Mouse (Mus musculus): ENCODE data around the gene Rpl41. TPM values are rescaled to one million over a fixed set of nuclear protein-coding genes. Genes with fewer than 3 reads are reported as not detected.

Rpl41 gene
- total and polyA plus RNA-seq, 2 experiments from 2014 or later: 617 to 2,108 TPM

DNA sequence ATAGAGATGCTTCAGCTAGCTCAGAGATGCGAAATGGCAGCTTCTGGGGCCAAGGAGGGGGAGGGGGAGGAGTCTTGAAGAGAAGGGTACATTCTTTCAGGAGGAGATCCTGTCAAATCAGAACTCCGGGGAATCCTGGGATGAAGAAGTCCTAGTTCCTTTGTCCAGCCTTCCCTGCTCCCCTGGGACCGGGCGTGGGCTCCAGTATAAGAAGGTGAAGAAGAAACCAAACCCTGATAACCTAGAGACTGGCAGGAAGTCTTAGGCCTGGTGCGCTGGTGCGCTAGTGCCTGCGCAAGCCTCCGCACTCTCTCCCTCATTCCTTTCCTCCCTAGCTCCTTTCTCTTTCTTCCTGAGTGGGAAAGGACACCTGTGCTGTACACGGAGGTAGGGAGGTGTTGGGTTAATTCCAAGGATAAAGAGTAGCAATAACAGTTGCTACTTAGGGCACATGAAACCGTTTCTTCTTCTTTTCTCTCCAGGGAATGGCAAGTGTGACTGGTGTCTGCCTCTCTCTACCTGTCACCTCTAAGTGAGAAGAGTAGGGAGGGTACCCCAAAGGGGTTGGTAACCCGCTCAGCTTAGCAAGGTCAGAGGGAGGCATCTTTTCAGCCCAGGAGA, 24.9 kb downstream of the Rpl41 start:
- ATAC-seq (ENCODE audit: insufficient read depth, low read depth) (no peak), DNase-seq (ENCODE audit: low spot score) (no peak)
- Histone ChIP-seq H3K4me3 (ENCODE audit: low read depth, low read length) (peak overlapping the region; percentile 93), H3K4me2 (ENCODE audit: low read depth, low read length) (peak overlapping the region; percentile 98), H3K4me1 (ENCODE audit: control insufficient read depth, insufficient read depth) (no peaks in the 10 kb centered on the region), H3K36me3 (replicated peaks; ENCODE audit: control insufficient read depth, insufficient read depth, low read length) (peaks cover 26% of the 10 kb centered on the region), H3K27ac (ENCODE audit: low read depth) (peak overlapping the region; percentile 87), H3K9ac (replicated peaks; ENCODE audit: low read depth, low read length) (peak overlapping the region; percentile 77; the same call in 1 of the 2 replicates), H3K27me3 (ENCODE audit: control insufficient read depth, insufficient read depth, low read length) (no peaks in the 10 kb centered on the region), H3K9me3 (replicated peaks; ENCODE audit: control insufficient read depth, low read length) (no peaks in the 10 kb centered on the region)
- WGBS: 39% methylated on average over 11 of the region's 11 CpGs
- TF ChIP-seq EP300 (IDR thresholded peaks at IDR 0.05; ENCODE audit: low read depth): no peak
- TF ChIP-seq CTCF (IDR thresholded peaks at IDR 0.05; ENCODE audit: low read depth): no peak

DNA sequence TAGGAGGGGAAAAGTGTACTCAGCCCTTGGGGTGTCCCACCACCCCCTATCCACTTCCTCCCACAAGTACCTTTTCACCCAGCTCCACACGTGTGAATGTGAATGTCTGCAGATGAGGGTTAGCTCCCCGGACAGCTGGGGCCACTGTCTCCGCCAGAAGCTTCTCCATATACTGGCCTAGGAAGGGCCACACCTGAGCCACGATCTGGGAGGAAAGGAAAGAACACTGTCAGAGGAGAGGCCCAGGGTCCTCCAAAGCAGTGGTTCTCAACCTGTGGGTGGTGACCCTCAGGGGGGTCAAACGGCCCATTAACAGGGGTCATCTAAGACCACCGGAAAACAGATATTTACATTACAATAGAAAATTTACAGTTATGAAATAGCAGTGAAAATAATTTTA, 26.8 kb downstream of the Rpl41 start:
- TF ChIP-seq CTCF (IDR thresholded peaks at IDR 0.05; ENCODE audit: low read depth) (no peak), EP300 (IDR thresholded peaks at IDR 0.05; ENCODE audit: low read depth) (no peak)
- Histone ChIP-seq H3K9me3 (replicated peaks; ENCODE audit: control insufficient read depth, low read length) (no peaks in the 10 kb centered on the region), H3K36me3 (replicated peaks; ENCODE audit: control insufficient read depth, insufficient read depth, low read length) (peaks cover 38% of the 10 kb centered on the region), H3K27ac (ENCODE audit: low read depth) (no peak overlapping the region), H3K4me2 (ENCODE audit: low read depth, low read length) (no peak overlapping the region), H3K9ac (replicated peaks; ENCODE audit: low read depth, low read length) (no peak overlapping the region), H3K27me3 (ENCODE audit: control insufficient read depth, insufficient read depth, low read length) (no peaks in the 10 kb centered on the region), H3K4me3 (ENCODE audit: low read depth, low read length) (no peak overlapping the region), H3K4me1 (ENCODE audit: control insufficient read depth, insufficient read depth) (no peaks in the 10 kb centered on the region)
- ATAC-seq (ENCODE audit: insufficient read depth, low read depth): no peak
- 80% methylated on average over 6 of the region's 6 CpGs for WGBS
- no peak for DNase-seq (ENCODE audit: low spot score)

DNA sequence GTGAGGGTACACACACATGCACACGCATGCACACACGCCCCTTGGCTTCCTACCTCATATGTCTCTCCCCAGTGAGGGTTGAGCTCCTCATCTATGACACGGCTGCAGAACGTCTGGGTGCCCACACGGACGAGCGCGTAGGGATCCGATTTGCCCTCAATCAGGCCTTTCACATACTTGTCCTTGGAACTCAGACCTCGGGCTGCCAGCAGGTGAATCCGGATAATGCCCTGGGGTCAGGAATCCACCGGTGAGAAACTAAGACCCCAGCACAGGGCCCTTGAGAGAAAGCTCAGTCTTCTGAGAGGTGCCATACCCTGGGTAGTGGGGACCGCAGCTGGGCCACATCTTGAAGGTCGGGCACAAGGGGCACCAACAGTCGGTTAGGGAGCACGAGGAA, 28.5 kb downstream of the Rpl41 start:
- no peak for DNase-seq (ENCODE audit: low spot score)
- no peak overlapping the region for H3K4me2 ChIP-seq (ENCODE audit: low read depth, low read length)

DNA sequence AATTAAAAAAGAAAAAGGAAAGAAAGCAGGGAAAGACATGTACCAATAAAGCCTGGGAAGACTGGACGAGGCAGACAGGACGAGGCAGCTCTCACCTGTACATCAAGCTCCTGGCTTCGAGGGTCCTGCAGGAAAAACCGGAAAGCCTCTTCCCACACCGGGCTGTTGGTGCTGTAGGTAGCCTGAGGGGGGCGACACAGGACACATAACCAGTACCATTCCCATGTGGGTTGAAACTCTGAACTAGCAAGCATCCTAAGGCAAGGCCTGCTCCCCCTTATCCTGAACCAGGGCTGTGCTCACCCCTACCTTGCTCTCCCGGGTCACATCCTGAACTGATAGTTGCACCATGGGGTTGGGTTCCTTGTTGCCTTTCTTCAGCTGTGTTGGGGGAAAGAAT, 30.3 kb downstream of the Rpl41 start:
- H3K9me3 ChIP-seq (replicated peaks; ENCODE audit: control insufficient read depth, low read length): no peaks in the 10 kb centered on the region
- no peaks in the 10 kb centered on the region for H3K27me3 ChIP-seq (ENCODE audit: control insufficient read depth, insufficient read depth, low read length)
- H3K4me3 ChIP-seq (ENCODE audit: low read depth, low read length): no peak overlapping the region
- 79% methylated on average over 7 of the region's 7 CpGs for WGBS
- no peak overlapping the region for H3K27ac ChIP-seq (ENCODE audit: low read depth)
- H3K36me3 ChIP-seq (replicated peaks; ENCODE audit: control insufficient read depth, insufficient read depth, low read length): peaks cover 70% of the 10 kb centered on the region
- ATAC-seq (ENCODE audit: insufficient read depth, low read depth) (no peak), DNase-seq (ENCODE audit: low spot score) (no peak)
- no peak overlapping the region for H3K9ac ChIP-seq (replicated peaks; ENCODE audit: low read depth, low read length)
- no peak overlapping the region for H3K4me2 ChIP-seq (ENCODE audit: low read depth, low read length)
- TF ChIP-seq CTCF (IDR thresholded peaks at IDR 0.05; ENCODE audit: low read depth) (peak; percentile 43), EP300 (IDR thresholded peaks at IDR 0.05; ENCODE audit: low read depth) (no peak)
- H3K4me1 ChIP-seq (ENCODE audit: control insufficient read depth, insufficient read depth): no peaks in the 10 kb centered on the region

More for the DNA sequence above, 28.5 kb downstream of the Rpl41 start:
- ATAC-seq (ENCODE audit: insufficient read depth, low read depth): no peak
- no peak overlapping the region for H3K27ac ChIP-seq (ENCODE audit: low read depth)
- WGBS: 86% methylated on average over 16 of the region's 16 CpGs
- H3K36me3 ChIP-seq (replicated peaks; ENCODE audit: control insufficient read depth, insufficient read depth, low read length): peaks cover 54% of the 10 kb centered on the region
- H3K4me3 ChIP-seq (ENCODE audit: low read depth, low read length): no peak overlapping the region
- H3K4me1 ChIP-seq (ENCODE audit: control insufficient read depth, insufficient read depth): no peaks in the 10 kb centered on the region
- H3K9ac ChIP-seq (replicated peaks; ENCODE audit: low read depth, low read length): no peak overlapping the region
- H3K27me3 ChIP-seq (ENCODE audit: control insufficient read depth, insufficient read depth, low read length): no peaks in the 10 kb centered on the region
- H3K9me3 ChIP-seq (replicated peaks; ENCODE audit: control insufficient read depth, low read length): no peaks in the 10 kb centered on the region
- TF ChIP-seq CTCF (IDR thresholded peaks at IDR 0.05; ENCODE audit: low read depth) (no peak), EP300 (IDR thresholded peaks at IDR 0.05; ENCODE audit: low read depth) (no peak)

DNA sequence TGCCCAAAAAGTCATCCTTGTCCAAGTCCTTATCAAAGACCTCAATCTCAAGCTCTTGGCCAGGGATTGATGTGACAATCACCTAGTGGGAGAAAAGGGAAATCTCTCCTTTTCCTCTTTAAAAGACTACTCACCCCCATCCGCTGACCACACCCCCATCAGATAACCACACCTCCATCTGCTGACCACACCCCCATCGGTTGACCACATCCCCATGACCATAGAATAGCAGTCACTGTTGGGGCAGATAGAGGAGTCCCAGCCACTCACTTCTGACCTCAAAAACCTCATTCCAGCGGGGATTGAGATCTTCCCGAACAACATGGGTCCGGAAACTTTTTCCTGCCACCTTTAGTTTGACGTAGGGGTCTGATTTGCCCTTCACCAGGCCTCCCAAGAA, 32.4 kb downstream of the Rpl41 start:
- no peak for TF ChIP-seq EP300 (IDR thresholded peaks at IDR 0.05; ENCODE audit: low read depth)
- TF ChIP-seq CTCF (IDR thresholded peaks at IDR 0.05; ENCODE audit: low read depth): no peak
- H3K4me2 ChIP-seq (ENCODE audit: low read depth, low read length): no peak overlapping the region
- no peaks in the 10 kb centered on the region for H3K27me3 ChIP-seq (ENCODE audit: control insufficient read depth, insufficient read depth, low read length)
- no peaks in the 10 kb centered on the region for H3K9me3 ChIP-seq (replicated peaks; ENCODE audit: control insufficient read depth, low read length)
- no peak overlapping the region for H3K27ac ChIP-seq (ENCODE audit: low read depth)
- peaks cover 90% of the 10 kb centered on the region for H3K36me3 ChIP-seq (replicated peaks; ENCODE audit: control insufficient read depth, insufficient read depth, low read length)
- WGBS: 53% methylated on average over 6 of the region's 6 CpGs
- H3K4me1 ChIP-seq (ENCODE audit: control insufficient read depth, insufficient read depth): no peaks in the 10 kb centered on the region
- no peak overlapping the region for H3K4me3 ChIP-seq (ENCODE audit: low read depth, low read length)
- no peak overlapping the region for H3K9ac ChIP-seq (replicated peaks; ENCODE audit: low read depth, low read length)
- ATAC-seq (ENCODE audit: insufficient read depth, low read depth) (no peak), DNase-seq (ENCODE audit: low spot score) (no peak)

DNA sequence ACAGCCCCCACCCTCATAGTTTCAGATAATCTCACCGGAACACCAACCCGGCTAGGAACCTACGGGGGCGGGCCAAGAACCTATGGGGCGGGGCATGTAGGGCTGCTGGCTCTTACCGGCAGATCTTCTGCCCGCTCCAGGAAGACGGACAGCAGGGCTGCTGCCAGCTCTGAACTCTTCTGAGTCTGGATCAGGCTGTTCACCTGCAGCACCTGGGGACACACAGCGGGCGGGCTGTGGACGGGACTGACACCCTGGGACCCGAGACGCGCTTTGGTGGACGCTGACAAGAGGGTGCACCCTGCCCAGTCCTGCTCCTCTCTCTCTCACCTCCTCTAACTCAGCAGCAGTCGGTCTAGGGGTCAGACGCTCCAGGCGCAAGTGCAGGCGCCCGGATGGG, 33.1 kb downstream of the Rpl41 start:
- Histone ChIP-seq H3K4me3 (ENCODE audit: low read depth, low read length) (no peak overlapping the region), H3K9me3 (replicated peaks; ENCODE audit: control insufficient read depth, low read length) (no peaks in the 10 kb centered on the region), H3K27ac (ENCODE audit: low read depth) (no peak overlapping the region), H3K36me3 (replicated peaks; ENCODE audit: control insufficient read depth, insufficient read depth, low read length) (peaks cover 90% of the 10 kb centered on the region), H3K27me3 (ENCODE audit: control insufficient read depth, insufficient read depth, low read length) (no peaks in the 10 kb centered on the region), H3K4me1 (ENCODE audit: control insufficient read depth, insufficient read depth) (no peaks in the 10 kb centered on the region), H3K9ac (replicated peaks; ENCODE audit: low read depth, low read length) (no peak overlapping the region), H3K4me2 (ENCODE audit: low read depth, low read length) (no peak overlapping the region)
- 56% methylated on average over 20 of the region's 20 CpGs for WGBS
- ATAC-seq (ENCODE audit: insufficient read depth, low read depth) (no peak), DNase-seq (ENCODE audit: low spot score) (no peak)
- TF ChIP-seq EP300 (IDR thresholded peaks at IDR 0.05; ENCODE audit: low read depth): no peak
- TF ChIP-seq CTCF (IDR thresholded peaks at IDR 0.05; ENCODE audit: low read depth): no peak
